ENCODE assay signal across 22 mouse cellular contexts in the genomic region with DNA sequence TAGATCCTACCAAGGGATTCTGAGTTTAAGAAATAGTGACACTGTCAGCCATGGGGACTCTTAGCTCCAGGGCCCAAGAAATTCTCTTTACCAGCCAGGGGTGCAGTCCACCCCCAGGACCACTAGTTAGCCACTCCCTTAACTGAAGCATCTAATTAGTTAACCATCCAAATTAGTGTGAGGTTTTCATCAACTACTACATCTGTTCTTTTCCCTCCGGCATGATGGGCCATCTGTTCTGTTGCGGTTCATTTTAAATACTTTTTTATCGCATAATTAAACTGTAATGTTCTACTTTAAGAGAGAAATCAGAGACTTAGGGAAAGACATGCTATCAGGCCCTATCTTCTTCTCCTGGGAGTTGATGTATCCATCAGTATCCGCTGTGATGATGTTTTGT. TPM values are rescaled to one million over a fixed set of nuclear protein-coding genes. Genes with fewer than 3 reads are reported as not detected.
A peak's percentile ranks its signal among the peaks of the same experiment; 100 is the strongest.
DNase-seq lines count a peak whose midpoint lies in the region; ATAC-seq and TF ChIP-seq lines count a peak whose summit lies in the region.
"Had no signal": no experiment of that assay in that cellular context is flagged by ENCODE, and none has a peak within 500 bp of the region (broad histone marks: within the 10 kb centered on the region; RNA-seq: fewer than 3 reads in every experiment).

No protein-coding gene starts in this region.

- no peaks in the 10 kb centered on the region for H3K27me3 ChIP-seq in liver, postnatal 0 days (ENCODE audit: insufficient read depth, low read length)

- no peak overlapping the region for H3K4me3 ChIP-seq in liver, postnatal 0 days (ENCODE audit: low read depth, low read length)
- H3K4me3 ChIP-seq: erythroblast, embryonic 14.5 days; heart, embryonic 10.5 days; midbrain, embryonic 10.5 days; myocyte had no signal

- ATAC-seq in liver, postnatal 0 days: no peak

- H3K9ac ChIP-seq in liver, postnatal 0 days (replicated peaks): no peak overlapping the region

- H3K9me3 ChIP-seq in liver, postnatal 0 days (ENCODE audit: low read length): no peaks in the 10 kb centered on the region
- H3K9me3 ChIP-seq: heart, embryonic 10.5 days; midbrain, embryonic 10.5 days had no signal

- H3K4me2 ChIP-seq in liver, postnatal 0 days (ENCODE audit: low read depth, low read length): no peak overlapping the region

- 82% methylated on average over 4 of the region's 4 CpGs for WGBS in liver, postnatal 0 days (ENCODE audit: insufficient replicate concordance)

- H3K36me3 ChIP-seq in liver, postnatal 0 days (replicated peaks; ENCODE audit: insufficient read depth, low read length): no peaks in the 10 kb centered on the region
- H3K36me3 ChIP-seq: heart, embryonic 10.5 days; midbrain, embryonic 10.5 days had no signal

- no peak overlapping the region for H3K27ac ChIP-seq in liver, postnatal 0 days (ENCODE audit: low read depth)
- H3K27ac ChIP-seq: heart, embryonic 10.5 days; midbrain, embryonic 10.5 days had no signal

- no peak for TF ChIP-seq CTCF in liver, postnatal 0 days (IDR thresholded peaks at IDR 0.05; ENCODE audit: low read depth)

- no peaks in the 10 kb centered on the region for H3K4me1 ChIP-seq in liver, postnatal 0 days (ENCODE audit: insufficient read depth)
- H3K4me1 ChIP-seq: midbrain, embryonic 10.5 days had no signal

- TF ChIP-seq EP300 in liver, postnatal 0 days (IDR thresholded peaks at IDR 0.05; ENCODE audit: low read depth): no peak

- peak; percentile 26 to 42 for DNase-seq in cerebellum, postnatal 10 days
- no peak for DNase-seq in cerebellum, adult 18-20 months
- peak; percentile 38 to 72 for DNase-seq in layer of hippocampus, adult 18-20 months (ENCODE audit: low spot score in 2 of 2)
- no peak for DNase-seq in layer of hippocampus, postnatal 25 days (ENCODE audit: extremely low spot score in 1 of 2, low spot score in 1 of 2)
- peak; percentile 52 for DNase-seq in brain, adult 2 months (ENCODE audit: low read depth, low spot score)
- DNase-seq in layer of hippocampus, adult 9-10 months (ENCODE audit: low spot score): peak; percentile 45
- DNase-seq in kidney, adult 8-10 months: no peak
- DNase-seq in liver, postnatal 0 days: no peak
- DNase-seq: cerebellum, adult 11 months; gastrocnemius, postnatal 36 days; heart, postnatal 10 days; kidney, adult 2 months; kidney, postnatal 25 days; liver; lung, adult 18-20 months; lung, postnatal 36 days; right cerebral cortex, postnatal 14 days; thymus, postnatal 14 days had no signal

RNA-seq across cellular contexts. Expression of gene Rin3, which starts 32.5 kb away (rescaled TPM):
- total RNA-seq in layer of hippocampus, adult 18-20 months (2021): 1 to 10 TPM; 3.0 to 3.3 TPM
- 1 to 10 TPM; 2.5 to 3.1 TPM for total RNA-seq in layer of hippocampus, postnatal 25 days (2021)
- 8.3 and 10.0 TPM in 2 replicates for polyA plus RNA-seq in liver, postnatal 0 days (2015; fragmentation: Nextera tagmentation; extraction: Ambion mirVana)

Comparison
In these comparisons a context has a peak if more than half of its experiments do, and no peak if none do; other contexts are left out.
1. DNase-seq: peak in cerebellum, postnatal 10 days (2 of 2), layer of hippocampus, adult 18-20 months (2 of 2), brain, adult 2 months (single experiment) and layer of hippocampus, adult 9-10 months (single experiment); none in cerebellum, adult 18-20 months (0 of 2), layer of hippocampus, postnatal 25 days (0 of 2), kidney, adult 8-10 months (0 of 2) and liver, postnatal 0 days (single experiment).